Mouse (Mus musculus): Measurements from ENCODE around the gene Myh3.
A peak's percentile ranks its signal among the peaks of the same experiment; 100 is the strongest.
"Not testable (repeated sequence)": the region's sequence is repeated elsewhere in the genome, so short reads cannot be mapped to it uniquely, and the experiment has no call there.

Gene Myh3

GRCm38 (mm10) chr11:67078888-67079287 lies 788 bp downstream of the Myh3 start:
- DNase-seq = no peak

GRCm38 (mm10) chr11:67079740-67080139 lies 1.6 kb downstream of the Myh3 start:
- peak; percentile 67 for DNase-seq

GRCm38 (mm10) chr11:67080168-67080567 lies 2.1 kb downstream of the Myh3 start:
- DNase-seq = peak; percentile 85

GRCm38 (mm10) chr11:67081125-67081649 lies 3.1 kb downstream of the Myh3 start:
- peak; percentile 85 for DNase-seq

GRCm38 (mm10) chr11:67082188-67082587 lies 4.1 kb downstream of the Myh3 start:
- no peak for DNase-seq

- no peak for DNase-seq
These were observed 4.7 kb downstream of the Myh3 start for GRCm38 (mm10) chr11:67082793-67083192.

- DNase-seq = no peak
These were observed 5.1 kb downstream of the Myh3 start for GRCm38 (mm10) chr11:67083239-67083638.

- DNase-seq = peak; percentile 39
These were observed 5.7 kb downstream of the Myh3 start for GRCm38 (mm10) chr11:67083712-67084340.

- DNase-seq = peak; percentile 89
These were observed 7.4 kb downstream of the Myh3 start for GRCm38 (mm10) chr11:67085489-67085888.

GRCm38 (mm10) chr11:67086467-67087164 lies 8.5 kb downstream of the Myh3 start:
- DNase-seq = no peak

- DNase-seq = no peak
These were observed 9.1 kb downstream of the Myh3 start for GRCm38 (mm10) chr11:67087225-67087624.

- DNase-seq = not testable (repeated sequence)
These were observed 14.3 kb downstream of the Myh3 start for GRCm38 (mm10) chr11:67092354-67092753.

- DNase-seq = no peak
These were observed 15.1 kb downstream of the Myh3 start for GRCm38 (mm10) chr11:67093201-67093600.

GRCm38 (mm10) chr11:67093652-67094051 lies 15.6 kb downstream of the Myh3 start:
- no peak for DNase-seq

- DNase-seq = no peak
These were observed 16.4 kb downstream of the Myh3 start for GRCm38 (mm10) chr11:67094470-67094869.

- no peak for DNase-seq
These were observed 19.6 kb downstream of the Myh3 start for GRCm38 (mm10) chr11:67097709-67098108.

- DNase-seq = no peak
These were observed 20.3 kb downstream of the Myh3 start for GRCm38 (mm10) chr11:67098427-67098826.

GRCm38 (mm10) chr11:67099241-67099640 lies 21.1 kb downstream of the Myh3 start:
- DNase-seq = no peak

GRCm38 (mm10) chr11:67100169-67100568 lies 22.1 kb downstream of the Myh3 start:
- DNase-seq = peak; percentile 69

- peak; percentile 67 for DNase-seq
These were observed 23.6 kb downstream of the Myh3 start for GRCm38 (mm10) chr11:67101713-67102112.

- DNase-seq = no peak
These were observed 25.2 kb downstream of the Myh3 start for GRCm38 (mm10) chr11:67103256-67103655.

GRCm38 (mm10) chr11:67104242-67104641 lies 26.1 kb downstream of the Myh3 start:
- no peak for DNase-seq

GRCm38 (mm10) chr11:67104714-67105113 lies 26.6 kb downstream of the Myh3 start:
- no peak for DNase-seq

- peak; percentile 77 for DNase-seq
These were observed 27.6 kb downstream of the Myh3 start for GRCm38 (mm10) chr11:67105689-67106088.
